Mouse (Mus musculus): ENCODE results near the gene Psd.
A peak's percentile ranks its signal among the peaks of the same experiment; 100 is the strongest.

Psd gene

DNA sequence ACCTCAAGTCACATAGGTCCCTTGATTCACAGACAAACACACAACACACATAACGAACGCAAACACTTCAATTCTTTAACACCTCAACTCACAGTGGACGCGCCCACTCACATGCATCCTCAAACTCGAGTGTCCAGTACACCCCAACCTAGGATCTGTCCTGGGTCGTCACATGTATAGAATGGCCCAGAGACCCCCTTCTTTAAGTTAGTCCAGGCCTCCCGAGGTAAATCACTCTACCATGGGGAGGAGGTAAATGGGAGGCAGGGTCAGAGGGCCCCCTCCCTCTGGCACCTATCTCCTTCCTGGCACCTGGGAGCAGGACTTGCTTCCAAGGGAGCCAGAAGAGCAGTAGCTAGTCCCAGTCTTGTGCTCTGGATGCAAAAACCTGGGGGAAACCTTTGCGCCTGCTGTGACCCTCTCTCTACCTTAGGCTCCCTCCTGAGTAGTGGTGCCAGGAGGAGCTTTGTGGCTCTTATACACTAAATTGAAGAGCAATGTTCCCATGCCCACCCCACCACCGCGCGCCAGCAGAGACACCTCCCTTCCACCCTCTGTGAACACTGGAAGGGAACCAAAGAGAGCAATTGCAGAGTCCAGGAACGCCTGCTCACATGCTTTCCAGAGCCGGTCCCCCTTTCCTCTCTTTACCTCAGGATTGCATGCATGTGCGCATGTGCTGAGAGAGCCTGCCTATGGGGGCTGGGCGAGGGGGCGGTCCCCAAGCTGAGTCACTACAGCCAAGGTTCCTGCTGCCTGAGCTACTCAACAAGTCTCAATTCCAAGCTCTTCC is 8.2 kb downstream of the Psd start:
- DNase-seq: peak; percentile 72

DNA sequence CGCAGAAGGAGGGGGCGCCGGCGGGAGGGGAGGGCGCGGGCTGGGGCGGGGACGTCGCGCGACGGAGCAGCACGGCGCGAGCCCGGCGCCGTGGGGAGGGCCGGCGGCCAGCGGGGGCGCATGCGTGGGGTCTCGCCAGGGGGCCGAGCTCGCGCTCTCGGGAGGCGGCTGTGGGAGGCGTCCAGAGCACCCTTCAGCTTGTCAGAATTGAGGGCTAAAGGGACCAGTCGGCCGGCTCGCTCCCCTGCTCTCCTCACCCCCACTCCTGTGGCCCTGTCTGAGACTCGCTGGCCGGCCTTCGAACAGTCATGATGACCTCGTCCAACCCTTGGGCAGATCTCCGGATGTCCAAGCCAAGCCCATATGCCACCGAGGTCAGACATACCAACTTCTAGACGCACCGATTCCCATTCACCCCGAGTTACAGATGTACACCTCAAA is 8.9 kb downstream of the Psd start:
- DNase-seq: peak; percentile 48

DNA sequence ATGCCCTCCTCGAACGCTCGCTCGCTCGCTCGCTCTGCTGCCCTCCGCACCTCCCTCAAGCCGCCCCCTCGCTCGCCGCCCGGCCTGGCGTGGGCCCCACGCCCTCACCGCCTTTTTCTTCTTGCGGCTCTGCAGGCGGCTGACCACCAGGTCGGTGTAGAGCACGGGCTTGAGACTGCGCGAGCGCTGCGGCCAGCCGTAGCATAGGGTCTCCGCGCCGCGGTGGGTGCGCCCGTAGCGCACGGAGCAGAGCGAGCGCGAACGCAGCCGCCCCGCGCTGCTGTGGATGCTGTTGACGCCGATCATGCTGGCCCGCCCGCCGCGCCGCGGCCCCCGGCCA is 9.4 kb downstream of the Psd start:
- DNase-seq: peak; percentile 38

DNA sequence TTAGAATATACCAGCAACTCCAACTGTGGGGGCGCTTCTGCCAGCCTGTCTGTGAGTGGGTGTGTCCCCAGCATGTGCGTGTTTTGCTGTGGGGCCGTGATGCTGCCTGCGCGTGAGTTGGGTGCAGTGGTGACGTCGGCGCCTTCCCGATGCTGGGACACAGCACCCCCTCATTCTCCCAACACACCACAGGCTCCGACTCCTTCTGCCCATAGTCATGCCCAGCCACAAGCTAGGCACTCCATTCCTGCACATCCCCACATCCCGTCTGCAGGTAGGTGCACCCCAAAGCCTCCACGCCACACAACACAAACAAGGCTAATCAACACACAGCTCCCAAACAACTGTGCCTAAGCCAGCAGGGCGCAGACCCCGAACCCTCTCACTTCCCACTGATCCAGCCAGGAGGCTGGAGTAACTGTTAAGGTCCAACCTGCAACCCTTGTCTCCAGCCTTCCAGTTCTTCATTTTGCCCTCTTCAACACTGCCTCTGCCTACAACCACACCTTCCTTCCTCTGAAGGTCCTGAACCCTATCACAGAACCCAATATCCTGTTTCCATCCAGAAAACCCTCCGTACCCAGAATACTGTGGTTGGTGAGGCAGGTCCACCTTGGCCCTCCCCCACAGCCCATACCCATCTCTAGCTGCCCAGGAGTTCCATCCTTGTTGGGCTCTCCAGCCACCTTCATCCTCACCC is 10.0 kb downstream of the Psd start:
- peak; percentile 28 for DNase-seq

DNA sequence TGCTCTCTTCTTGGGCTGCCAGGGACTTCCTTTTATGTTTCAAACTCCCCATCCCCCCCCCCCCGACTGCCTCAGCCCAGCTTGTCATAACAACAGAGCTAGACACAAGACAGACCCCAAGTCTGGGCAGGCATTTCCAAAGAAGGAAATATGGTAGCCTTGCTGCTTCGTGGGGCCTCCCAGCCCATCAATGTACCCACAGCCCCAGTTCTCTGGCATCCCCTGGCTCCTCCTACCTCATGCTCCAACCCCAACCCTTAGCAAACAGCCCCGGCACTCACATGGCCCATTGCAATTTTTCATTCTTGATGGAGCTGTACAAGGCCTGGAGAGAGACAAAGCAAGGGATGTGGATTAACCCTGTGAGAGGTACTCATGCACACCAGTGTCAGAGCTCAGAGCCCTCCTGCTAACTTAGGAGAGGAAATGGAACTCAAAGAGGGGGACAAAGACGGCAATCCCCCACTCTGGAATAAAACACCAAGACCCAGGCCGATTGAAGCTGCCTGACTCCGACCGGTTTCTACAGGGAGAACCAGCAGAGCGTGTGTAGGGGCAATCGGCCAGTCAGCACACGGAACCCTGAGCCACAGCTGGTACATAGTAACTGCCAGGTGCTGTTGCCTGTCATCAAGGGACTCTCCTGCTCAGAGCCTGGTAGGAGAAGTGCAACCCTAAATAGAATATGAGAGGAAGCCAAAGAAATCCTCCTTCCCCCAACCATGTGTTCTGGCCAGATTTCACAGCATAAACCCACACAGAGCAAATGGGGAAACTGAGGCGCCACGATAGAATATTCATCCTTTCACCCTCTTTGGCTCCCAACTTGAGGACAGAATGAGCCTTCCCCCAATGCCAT is 11.0 kb downstream of the Psd start:
- peak; percentile 15 for DNase-seq

DNA sequence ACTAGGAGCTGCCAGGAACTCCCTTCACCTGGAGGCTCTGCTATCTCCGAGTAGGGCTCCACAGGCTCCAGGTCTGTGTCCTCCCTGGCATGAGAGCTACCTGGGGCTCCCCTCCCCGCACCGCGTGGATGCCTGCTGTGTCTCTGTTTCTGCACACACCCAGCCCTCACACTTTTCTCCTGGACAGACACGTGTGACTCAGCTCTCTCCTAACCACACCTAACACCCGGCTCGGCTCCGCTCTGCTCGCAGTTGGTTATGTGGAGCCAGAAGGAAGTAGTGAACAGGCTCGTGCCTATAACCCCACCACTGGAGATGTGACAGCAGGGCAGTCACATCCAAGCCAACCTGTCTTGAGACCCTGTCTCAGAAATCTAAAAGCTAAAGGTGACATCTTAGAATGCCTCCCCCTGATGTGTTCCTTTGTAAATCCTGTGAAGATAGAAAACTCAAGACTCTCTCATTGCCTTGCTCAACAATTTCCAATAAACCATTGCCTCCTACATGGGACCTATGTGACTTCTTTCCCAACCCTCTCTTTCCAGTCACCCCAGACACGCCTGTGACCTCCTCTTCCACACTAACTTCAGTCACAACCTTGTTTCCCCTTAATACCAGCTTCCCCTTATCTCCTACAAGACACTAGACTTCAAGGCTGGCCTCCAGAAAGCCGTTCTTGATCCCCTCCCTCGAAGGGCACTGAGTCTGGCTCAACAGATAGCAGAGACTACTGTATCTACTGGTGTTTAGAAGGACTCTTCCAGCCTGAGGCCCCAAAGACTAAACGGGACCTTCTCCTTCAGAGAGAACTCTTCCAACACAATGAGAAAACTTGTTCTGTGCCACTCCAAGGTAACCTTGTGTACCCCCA is 11.8 kb downstream of the Psd start:
- peak; percentile 13 for DNase-seq

DNA sequence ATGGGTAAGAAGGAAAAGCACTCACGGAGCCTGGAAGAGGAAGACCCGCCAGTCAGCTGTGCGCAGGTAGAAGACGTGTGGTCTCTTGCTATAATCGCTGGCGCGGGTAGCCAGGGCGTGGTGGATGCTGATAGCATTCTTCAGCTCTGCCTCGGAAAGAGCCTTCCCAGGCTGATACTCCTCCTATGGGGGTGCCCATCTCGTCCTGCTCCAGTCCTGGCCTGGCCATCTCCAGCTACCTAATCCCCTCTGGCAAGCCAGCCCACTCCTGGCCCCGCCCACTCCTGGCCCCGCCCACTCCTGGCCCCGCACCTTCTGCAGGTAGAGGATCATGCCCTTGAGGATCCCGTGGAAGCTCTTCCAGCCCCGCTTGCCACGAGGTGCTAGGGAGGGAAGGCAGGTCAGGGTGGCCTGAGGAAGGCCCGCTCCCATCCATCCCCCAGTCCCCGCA is 12.8 kb downstream of the Psd start:
- DNase-seq: peak; percentile 43

DNA sequence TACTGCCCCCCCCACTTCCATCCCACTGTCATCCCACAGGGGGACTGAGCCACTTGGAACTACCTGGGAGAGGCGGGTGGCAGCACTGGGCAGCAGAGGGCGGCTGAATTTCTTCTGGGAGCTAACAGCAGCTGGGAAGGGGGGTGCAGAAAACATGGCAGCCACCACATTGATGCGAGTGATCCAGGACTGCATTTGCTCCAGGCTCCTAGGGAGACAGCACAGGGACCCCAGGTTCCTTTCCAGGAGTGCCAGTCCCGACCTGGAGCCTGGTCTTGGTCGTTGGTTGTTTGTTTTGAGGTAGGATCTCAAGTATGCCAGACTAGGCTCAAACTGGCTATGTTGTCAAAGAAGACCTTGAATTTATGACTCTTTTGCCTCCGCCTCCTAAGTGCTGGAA is 13.4 kb downstream of the Psd start:
- DNase-seq: no peak

DNA sequence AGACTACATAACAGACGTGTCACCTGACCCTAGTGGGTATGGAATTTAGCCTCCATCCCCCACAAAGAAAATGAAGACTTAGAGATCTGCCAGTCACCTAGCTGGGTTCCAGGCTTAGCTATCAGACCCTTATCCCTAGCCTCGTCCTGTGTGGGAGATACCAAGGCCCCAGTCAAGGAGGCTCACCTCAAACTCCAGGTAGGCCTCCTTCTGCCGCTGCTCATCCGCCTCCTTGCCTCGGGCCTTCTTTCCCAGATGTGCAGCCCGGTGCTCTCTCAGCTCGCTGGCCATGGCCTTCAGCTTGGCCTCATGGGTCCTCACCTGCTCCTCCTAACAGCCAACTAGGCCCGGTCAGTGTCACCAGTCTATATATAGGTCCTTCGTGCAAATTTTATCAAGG is 13.8 kb downstream of the Psd start:
- no peak for DNase-seq

DNA sequence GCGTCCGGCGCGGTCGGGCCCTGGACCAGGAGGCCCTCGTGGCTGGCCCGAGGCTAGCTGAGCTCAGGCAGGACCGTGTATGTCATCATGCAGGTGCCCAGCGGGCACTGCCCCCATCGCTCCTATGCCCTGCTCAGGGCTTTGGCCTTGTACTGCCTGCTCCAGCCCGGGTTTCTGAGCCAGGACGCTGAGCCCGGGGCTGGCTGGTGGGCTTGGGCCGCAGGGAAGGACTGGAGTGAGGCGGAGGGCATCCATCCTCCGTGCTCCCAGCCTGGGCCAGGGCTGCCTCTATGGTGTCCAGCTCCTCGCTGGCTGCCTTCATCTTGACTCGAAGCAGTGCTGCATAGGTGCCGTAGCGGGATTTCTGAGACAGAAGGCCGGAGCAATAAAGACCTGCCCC is 14.4 kb downstream of the Psd start:
- peak; percentile 16 for DNase-seq

DNA sequence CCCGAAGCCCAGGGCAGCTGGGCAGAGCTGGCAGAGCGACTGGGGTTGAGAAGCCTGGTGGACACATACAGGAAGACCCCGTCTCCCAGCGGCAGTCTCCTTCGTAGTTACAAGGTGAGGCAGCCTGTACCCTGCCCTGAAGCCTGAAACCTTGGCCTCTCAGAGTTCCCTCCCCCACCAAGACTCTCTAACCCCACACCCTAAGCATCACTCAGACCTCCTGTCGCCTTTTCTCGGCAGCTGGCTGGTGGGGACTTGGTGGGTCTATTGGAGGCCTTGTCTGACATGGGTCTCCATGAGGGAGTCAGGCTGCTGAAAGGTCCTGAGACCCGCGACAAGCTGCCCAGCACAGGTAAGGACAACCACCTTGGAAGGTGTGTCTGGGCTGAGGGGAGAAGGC is 15.6 kb downstream of the Psd start:
- DNase-seq: peak; percentile 16

DNA sequence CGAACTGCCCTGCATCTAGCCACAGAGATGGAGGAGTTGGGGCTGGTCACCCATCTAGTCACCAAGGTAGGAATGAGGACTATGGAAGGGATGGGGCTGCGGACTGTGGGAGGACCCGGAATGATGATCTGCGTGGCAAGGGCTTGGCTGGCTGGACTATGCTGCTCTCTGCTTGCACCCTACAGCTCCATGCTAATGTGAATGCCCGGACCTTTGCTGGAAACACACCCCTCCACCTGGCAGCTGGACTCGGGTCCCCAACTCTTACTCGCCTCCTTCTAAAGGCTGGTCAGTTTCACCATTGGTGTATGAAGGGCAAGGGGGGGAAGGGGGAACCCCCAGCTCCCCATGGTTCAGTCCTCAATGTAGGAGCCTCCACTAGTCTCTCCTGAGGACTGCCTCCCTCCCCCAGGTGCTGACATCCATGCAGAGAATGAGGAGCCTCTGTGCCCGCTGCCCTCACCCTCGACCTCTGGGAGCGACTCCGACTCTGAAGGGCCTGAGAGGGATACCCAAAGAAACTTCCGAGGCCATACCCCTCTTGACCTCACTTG is 16.6 kb downstream of the Psd start:
- peak; percentile 16 for DNase-seq

DNA sequence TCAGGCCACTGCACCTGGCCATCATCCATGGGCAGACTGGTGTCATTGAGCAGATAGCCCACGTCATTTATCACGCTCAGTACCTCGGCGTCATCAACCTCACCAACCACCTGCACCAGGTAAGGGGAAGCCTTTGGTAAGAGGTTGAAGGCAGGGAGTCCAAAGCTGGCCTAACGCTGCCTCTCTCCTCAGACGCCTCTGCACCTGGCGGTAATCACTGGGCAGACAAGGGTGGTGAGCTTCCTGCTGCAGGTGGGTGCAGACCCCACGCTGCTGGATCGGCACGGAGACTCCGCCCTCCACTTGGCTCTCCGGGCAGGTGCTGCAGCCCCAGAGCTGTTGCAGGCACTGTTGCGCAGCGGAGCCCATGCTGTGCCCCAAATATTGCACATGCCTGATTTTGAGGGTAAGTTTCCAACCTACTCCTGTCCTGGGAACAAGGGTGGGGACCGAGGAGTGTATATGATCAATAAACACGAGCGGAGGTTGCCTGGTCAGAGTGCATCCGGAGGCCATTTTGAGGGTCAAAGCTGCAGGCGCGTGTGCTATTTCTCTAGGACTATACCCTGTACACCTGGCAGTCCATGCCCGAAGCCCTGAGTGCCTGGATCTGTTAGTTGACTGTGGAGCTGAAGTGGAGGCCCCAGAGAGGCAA is 17.2 kb downstream of the Psd start:
- peak; percentile 33 for DNase-seq

DNA sequence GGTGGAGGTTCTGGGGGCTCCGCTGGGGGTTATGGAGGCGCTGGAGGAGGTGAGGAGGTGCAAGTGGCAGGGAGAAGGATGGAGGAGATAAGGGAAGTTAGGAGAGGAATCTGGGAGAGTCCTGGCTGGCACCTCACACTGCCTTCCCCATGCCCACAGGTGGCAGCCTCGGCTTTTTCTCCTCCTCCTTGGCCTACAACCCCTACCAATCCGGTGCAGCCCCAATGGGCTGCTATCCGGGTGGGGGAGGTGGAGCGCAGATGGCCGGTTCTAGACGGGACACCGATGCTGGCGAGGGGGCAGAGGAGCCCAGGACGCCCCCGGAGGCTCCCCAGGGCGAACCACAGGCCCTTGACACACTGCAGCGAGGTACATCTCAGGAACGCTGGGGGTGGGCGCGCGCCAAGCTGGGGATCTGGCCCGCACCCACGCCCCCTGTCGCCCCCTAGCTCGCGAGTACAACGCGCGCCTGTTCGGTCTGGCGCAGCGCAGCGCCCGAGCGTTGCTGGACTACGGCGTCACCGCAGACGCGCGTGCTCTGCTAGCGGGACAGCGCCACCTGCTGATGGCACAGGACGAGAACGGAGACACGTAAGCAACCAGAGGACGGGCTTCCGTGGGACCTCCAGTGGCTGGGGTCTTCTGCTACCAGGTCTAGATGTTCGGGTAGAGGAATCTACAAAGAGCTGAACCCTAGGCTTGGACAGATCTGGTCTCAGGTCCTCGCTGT is 18.1 kb downstream of the Psd start:
- peak; percentile 89 for DNase-seq

DNA sequence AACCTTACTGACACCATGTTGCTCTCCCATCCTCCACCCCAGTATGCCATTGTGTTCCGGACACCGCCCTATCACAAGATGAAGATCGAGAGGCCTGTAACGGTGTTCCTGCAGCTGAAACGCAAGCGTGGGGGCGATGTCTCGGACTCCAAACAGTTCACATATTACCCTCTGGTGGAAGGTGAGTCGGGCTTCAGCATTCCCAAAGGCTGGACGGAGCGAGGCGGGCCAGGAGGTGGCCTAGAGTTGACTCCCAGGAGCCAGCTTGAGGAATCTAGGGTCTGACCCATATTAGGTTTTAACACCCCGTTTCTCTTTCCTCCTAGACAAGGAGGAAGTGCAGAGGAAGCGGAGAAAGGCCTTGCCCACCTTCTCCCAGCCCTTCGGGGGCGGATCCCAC is 18.7 kb downstream of the Psd start:
- DNase-seq: peak; percentile 32

DNA sequence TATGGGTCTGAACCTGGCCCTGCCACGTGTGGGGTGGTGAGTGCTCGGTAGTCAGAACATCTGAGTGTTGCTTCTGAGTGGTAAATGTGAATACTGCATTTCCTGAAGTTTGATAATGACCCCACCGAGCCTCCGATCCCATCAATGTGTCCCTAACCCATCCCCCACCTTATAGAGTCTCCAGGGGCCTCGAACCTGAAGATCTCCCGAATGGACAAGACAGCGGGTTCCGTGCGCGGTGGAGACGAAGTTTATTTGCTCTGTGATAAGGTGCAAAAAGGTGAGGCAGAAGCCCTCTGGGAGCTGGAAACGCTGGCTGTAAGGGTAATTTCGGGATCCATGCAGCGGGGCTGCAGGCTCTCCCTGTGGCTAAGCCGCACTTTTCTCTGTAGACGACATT is 19.2 kb downstream of the Psd start:
- peak; percentile 19 for DNase-seq

DNA sequence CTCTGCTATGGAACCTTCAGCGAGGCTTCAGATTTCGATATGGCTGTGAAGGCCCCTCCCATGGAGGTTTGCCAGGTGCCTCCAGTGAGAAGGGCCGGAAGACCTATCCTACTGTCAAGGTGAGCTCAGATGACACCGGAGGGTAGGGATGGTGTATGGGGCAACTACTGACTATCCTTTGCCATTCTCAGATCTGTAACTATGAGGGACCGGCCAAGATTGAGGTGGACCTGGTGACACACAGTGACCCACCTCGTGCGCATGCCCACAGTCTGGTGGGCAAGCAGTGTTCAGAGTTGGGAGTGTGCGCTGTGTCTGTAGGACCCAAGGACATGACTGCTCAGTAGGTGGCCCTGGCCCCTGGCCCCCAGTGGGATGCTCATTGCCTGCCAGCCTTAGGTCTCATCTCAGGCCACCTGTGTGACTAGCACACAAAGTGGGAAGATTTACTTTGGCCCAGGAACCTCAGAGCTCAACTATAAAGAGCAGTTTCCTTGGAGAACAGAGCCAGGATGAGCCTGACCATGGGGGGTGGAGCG is 20.1 kb downstream of the Psd start:
- no peak for DNase-seq

DNA sequence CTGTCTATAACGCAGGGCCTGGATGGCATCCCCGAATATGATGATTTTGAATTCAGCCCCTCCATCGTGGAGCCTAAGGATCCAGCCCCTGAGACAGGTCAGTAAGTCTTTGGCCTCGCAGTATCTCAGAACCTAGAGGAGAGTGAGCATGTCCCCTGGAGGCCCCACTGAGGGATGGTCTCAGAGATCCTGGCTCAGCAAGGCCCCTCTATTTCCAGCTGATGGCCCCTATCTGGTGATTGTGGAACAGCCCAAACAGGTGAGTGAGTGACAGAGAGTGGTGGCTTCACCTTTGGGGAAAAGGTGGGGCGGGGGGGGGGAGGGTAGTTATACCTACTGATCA is 20.7 kb downstream of the Psd start:
- DNase-seq: no peak

DNA sequence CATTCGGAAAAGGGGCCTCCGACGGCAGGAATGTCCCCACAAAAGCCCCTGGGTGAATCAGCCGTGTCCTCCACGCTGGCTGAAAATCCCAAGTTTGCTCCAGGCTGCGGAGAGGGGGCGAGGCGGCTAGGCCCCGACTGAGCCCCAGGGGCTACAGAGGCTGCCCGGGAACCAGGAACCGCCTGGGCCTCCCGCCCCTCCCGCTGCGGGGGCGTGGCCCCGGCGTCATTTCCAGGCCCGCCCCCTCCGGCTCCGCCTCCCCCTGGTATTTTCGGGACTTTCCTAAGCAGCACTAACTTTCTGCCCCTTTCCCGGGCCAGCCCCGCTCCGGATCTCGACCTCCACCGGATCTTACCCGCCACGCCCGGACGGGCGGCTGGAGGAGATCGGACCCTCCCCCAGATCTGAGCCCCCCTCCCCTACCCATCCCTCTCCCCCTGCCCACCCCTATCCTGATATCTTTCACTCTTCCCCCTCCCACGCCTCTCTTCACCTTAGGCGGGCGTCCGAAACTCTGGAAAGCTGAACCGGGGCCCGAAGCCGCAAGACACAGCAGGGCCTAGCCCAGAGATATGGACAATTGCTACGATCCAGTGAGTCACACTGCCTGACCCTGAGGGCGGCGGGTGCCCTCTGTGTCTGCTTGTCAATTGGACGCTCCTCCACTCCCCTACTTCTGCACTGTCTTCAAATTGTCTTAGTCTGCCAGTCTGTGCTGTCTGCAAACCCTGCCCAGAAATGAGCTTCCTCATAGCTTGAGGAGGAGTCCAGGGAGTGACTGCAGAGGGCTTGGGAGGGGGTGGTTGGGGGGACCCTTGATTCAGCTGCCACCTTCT is 21.3 kb downstream of the Psd start:
- DNase-seq: no peak

DNA sequence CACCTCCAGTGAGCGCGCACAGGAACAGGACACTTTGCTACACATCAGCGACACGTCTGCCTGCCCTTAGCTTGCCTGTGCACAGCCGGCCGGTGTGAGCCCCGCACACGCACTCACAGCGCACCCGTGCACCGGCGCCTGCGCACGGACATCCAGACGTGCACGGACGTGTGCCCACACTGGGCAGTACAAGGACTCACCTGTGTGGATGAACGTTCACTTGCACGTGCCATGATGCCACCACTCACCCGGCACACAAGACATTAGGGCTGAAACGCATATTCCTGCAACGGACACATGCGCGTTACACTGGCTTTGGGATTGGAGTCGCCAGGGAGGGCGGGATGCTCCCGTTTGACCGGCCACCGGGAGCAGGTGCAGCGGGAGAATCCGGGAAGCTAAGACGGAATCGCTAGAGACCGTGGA is 22.0 kb downstream of the Psd start:
- peak; percentile 13 for DNase-seq
